Mouse (Mus musculus) left cerebral cortex, adult 11 months (tissue): ENCODE results near the gene Ccser1.
"Not testable (repeated sequence)": the region's sequence is repeated elsewhere in the genome, so short reads cannot be mapped to it uniquely, and the experiment has no call there.

Experiments
- DNase-seq: peaks from one replicate; pipeline ENCODE4 v3.0.0; 2022; ENCODE audit warnings: low spot score

Ccser1 gene

GRCm38 (mm10) chr6:61729065-61729464 is 548.9 kb downstream of the Ccser1 start:
- DNase-seq: no peak

GRCm38 (mm10) chr6:61730088-61730880 is 550.2 kb downstream of the Ccser1 start:
- no peak for DNase-seq

- DNase-seq: no peak
Observed at GRCm38 (mm10) chr6:61746346-61746745, 566.2 kb downstream of the Ccser1 start.

GRCm38 (mm10) chr6:61762135-61762534 is 582.0 kb downstream of the Ccser1 start:
- no peak for DNase-seq

- DNase-seq: no peak
Observed at GRCm38 (mm10) chr6:61763379-61763778, 583.3 kb downstream of the Ccser1 start.

- no peak for DNase-seq
Observed at GRCm38 (mm10) chr6:61765801-61766200, 585.7 kb downstream of the Ccser1 start.

- DNase-seq: no peak
Observed at GRCm38 (mm10) chr6:61767151-61767550, 587.0 kb downstream of the Ccser1 start.

- no peak for DNase-seq
Observed at GRCm38 (mm10) chr6:61786706-61787105, 606.6 kb downstream of the Ccser1 start.

GRCm38 (mm10) chr6:61800889-61801288 is 620.8 kb downstream of the Ccser1 start:
- no peak for DNase-seq

GRCm38 (mm10) chr6:61805481-61805880 is 625.4 kb downstream of the Ccser1 start:
- no peak for DNase-seq

- DNase-seq: no peak
Observed at GRCm38 (mm10) chr6:61817716-61818115, 637.6 kb downstream of the Ccser1 start.

- no peak for DNase-seq
Observed at GRCm38 (mm10) chr6:61876302-61876701, 696.2 kb downstream of the Ccser1 start.

GRCm38 (mm10) chr6:61898238-61898637 is 718.1 kb downstream of the Ccser1 start:
- DNase-seq: no peak

GRCm38 (mm10) chr6:61902715-61903114 is 722.6 kb downstream of the Ccser1 start:
- DNase-seq: peak; percentile 12

GRCm38 (mm10) chr6:61912896-61913295 is 732.8 kb downstream of the Ccser1 start:
- DNase-seq: no peak

GRCm38 (mm10) chr6:61931622-61932021 is 751.5 kb downstream of the Ccser1 start:
- no peak for DNase-seq

- no peak for DNase-seq
Observed at GRCm38 (mm10) chr6:61936656-61937055, 756.5 kb downstream of the Ccser1 start.

GRCm38 (mm10) chr6:61939236-61939635 is 759.1 kb downstream of the Ccser1 start:
- DNase-seq: no peak

- DNase-seq: no peak
Observed at GRCm38 (mm10) chr6:61953703-61954102, 773.6 kb downstream of the Ccser1 start.

- peak; percentile 4 for DNase-seq
Observed at GRCm38 (mm10) chr6:61976878-61977277, 796.8 kb downstream of the Ccser1 start.

- no peak for DNase-seq
Observed at GRCm38 (mm10) chr6:61978379-61978778, 798.3 kb downstream of the Ccser1 start.

- no peak for DNase-seq
Observed at GRCm38 (mm10) chr6:62014374-62014773, 834.2 kb downstream of the Ccser1 start.

GRCm38 (mm10) chr6:62044454-62044853 is 864.3 kb downstream of the Ccser1 start:
- DNase-seq: no peak

GRCm38 (mm10) chr6:62045042-62045441 is 864.9 kb downstream of the Ccser1 start:
- DNase-seq: not testable (repeated sequence)
